In genomic region chr8:105966692-105967311, GRCm38 (mm10) we compare ENCODE assay signal across 8 mouse cellular contexts. TPM values are rescaled to one million over a fixed set of nuclear protein-coding genes. Genes with fewer than 3 reads are reported as not detected.
DNase-seq lines count a peak whose midpoint lies in the region; ATAC-seq and TF ChIP-seq lines count a peak whose summit lies in the region.

No protein-coding gene starts in this region.

- WGBS in kidney, embryonic 16.5 days = 6% methylated on average over 19 of the region's 19 CpGs
- WGBS in liver, embryonic 15.5 days (ENCODE audit: insufficient replicate concordance) = 5% methylated on average over 19 of the region's 19 CpGs
- 23% methylated on average over 19 of the region's 19 CpGs for WGBS in spleen, adult 2 months

- no peaks in the 10 kb centered on the region for H3K27me3 ChIP-seq in kidney, embryonic 16.5 days (ENCODE audit: insufficient read depth, low read length)
- no peaks in the 10 kb centered on the region for H3K27me3 ChIP-seq in liver, embryonic 15.5 days
- H3K27me3 ChIP-seq in spleen, adult 2 months (ENCODE audit: control insufficient read depth, insufficient read depth, low read length) = no peaks in the 10 kb centered on the region

- H3K36me3 ChIP-seq in kidney, embryonic 16.5 days (ENCODE audit: insufficient read depth, low read length) = no peaks in the 10 kb centered on the region
- no peaks in the 10 kb centered on the region for H3K36me3 ChIP-seq in liver, embryonic 15.5 days (replicated peaks)
- no peaks in the 10 kb centered on the region for H3K36me3 ChIP-seq in spleen, adult 2 months (ENCODE audit: control insufficient read depth, insufficient read depth, low read length)

- H3K4me3 ChIP-seq in kidney, embryonic 16.5 days (ENCODE audit: low read length) = peak overlapping the region; percentile 77
- peak overlapping the region; percentile 77 for H3K4me3 ChIP-seq in liver, embryonic 15.5 days (replicated peaks)
- H3K4me3 ChIP-seq in spleen, adult 2 months (ENCODE audit: extremely low read depth, insufficient read depth, insufficient read length) = peak overlapping the region; percentile 16

- TF ChIP-seq POLR2A in spleen, adult 2 months (IDR thresholded peaks at IDR 0.05; ENCODE audit: low read depth, low read length) = no peak

- peak overlapping the region; percentile 86; the same call in 1 of the 2 replicates for H3K9ac ChIP-seq in kidney, embryonic 16.5 days (replicated peaks; ENCODE audit: low read length)
- H3K9ac ChIP-seq in liver, embryonic 15.5 days = peak overlapping the region; percentile 75

- no peak for DNase-seq in kidney, postnatal 36 days
- peak; percentile 69 for DNase-seq in embryo, embryonic 10 days (ENCODE audit: low spot score)
- DNase-seq in heart, postnatal 10 days = peak; percentile 68 to 73
- no peak for DNase-seq in spleen, adult 2 months (ENCODE audit: low read depth in 1 of 2, low spot score in 2 of 2)
- no peak for DNase-seq in layer of hippocampus, adult 9-11 months
- DNase-seq in right cerebral cortex, postnatal 4 days = no peak

- peaks cover 32% of the 10 kb centered on the region for H3K4me1 ChIP-seq in kidney, embryonic 16.5 days (ENCODE audit: insufficient read depth, low read length)
- H3K4me1 ChIP-seq in liver, embryonic 15.5 days (replicated peaks) = peaks cover 68% of the 10 kb centered on the region
- peaks cover 6% of the 10 kb centered on the region; the same call in 1 of the 2 replicates for H3K4me1 ChIP-seq in spleen, adult 2 months (ENCODE audit: control insufficient read depth, insufficient read depth, insufficient read length)

- TF ChIP-seq CTCF in spleen, adult 2 months (IDR thresholded peaks at IDR 0.05; ENCODE audit: extremely low read depth, insufficient read depth, insufficient read length, insufficient replicate concordance) = no peak

- peak; percentile 44 for ATAC-seq in kidney, embryonic 16.5 days (ENCODE audit: low FRiP score, low TSS enrichment)
- ATAC-seq in liver, embryonic 15.5 days (ENCODE audit: insufficient read depth) = peak; percentile 71

- peak overlapping the region; percentile 70 for H3K4me2 ChIP-seq in kidney, embryonic 16.5 days (replicated peaks; ENCODE audit: low read depth, low read length)
- H3K4me2 ChIP-seq in liver, embryonic 15.5 days = peak overlapping the region; percentile 97

- intact Hi-C loops in heart, postnatal 10 days (cut with DNase I) = no loop called here

- no peaks in the 10 kb centered on the region for H3K9me3 ChIP-seq in kidney, embryonic 16.5 days (ENCODE audit: low read length)
- H3K9me3 ChIP-seq in liver, embryonic 15.5 days (replicated peaks) = no peaks in the 10 kb centered on the region

- H3K27ac ChIP-seq in kidney, embryonic 16.5 days (ENCODE audit: low read length) = peak overlapping the region; percentile 60; the same call in 1 of the 2 replicates
- H3K27ac ChIP-seq in liver, embryonic 15.5 days (replicated peaks) = peak overlapping the region; percentile 93
- no peak overlapping the region for H3K27ac ChIP-seq in spleen, adult 2 months (ENCODE audit: insufficient read depth, low read length)

RNA-seq across cellular contexts. Expression of gene Slc12a4, which starts 0.9 kb away (rescaled TPM):
- 36.1 and 36.2 TPM in 2 replicates for polyA plus RNA-seq in kidney, embryonic 16.5 days (2015; fragmentation: Nextera tagmentation; extraction: Ambion mirVana)
- total RNA-seq in heart, postnatal 10 days (2021) = 10 to 100 TPM; 59.1 to 70.0 TPM
- 10.6 and 11.9 TPM in 2 replicates for polyA plus RNA-seq in liver, embryonic 15.5 days (2015; fragmentation: Nextera tagmentation; extraction: Ambion mirVana)
- 25.1 and 29.5 TPM in 2 replicates for polyA plus RNA-seq in spleen, adult 2 months (2012; rRNA removed)

RNA-seq across cellular contexts. Expression of gene Dpep3, which starts 12.4 kb away (rescaled TPM):
- polyA plus RNA-seq in kidney, embryonic 16.5 days (2015; fragmentation: Nextera tagmentation; extraction: Ambion mirVana) = not detected in 2 replicates
- total RNA-seq in heart, postnatal 10 days (2021) = not detected
- polyA plus RNA-seq in liver, embryonic 15.5 days (2015; fragmentation: Nextera tagmentation; extraction: Ambion mirVana) = not detected in 2 replicates
- 0.20 and 0.48 TPM in 2 replicates for polyA plus RNA-seq in spleen, adult 2 months (2012; rRNA removed)

RNA-seq across cellular contexts. Expression of gene Lcat, which starts 23.6 kb away (rescaled TPM):
- 1.3 and 1.8 TPM in 2 replicates for polyA plus RNA-seq in kidney, embryonic 16.5 days (2015; fragmentation: Nextera tagmentation; extraction: Ambion mirVana)
- under 1 TPM; 0.64 to 0.77 TPM for total RNA-seq in heart, postnatal 10 days (2021)
- 70.8 and 85.2 TPM in 2 replicates for polyA plus RNA-seq in liver, embryonic 15.5 days (2015; fragmentation: Nextera tagmentation; extraction: Ambion mirVana)
- 2.7 and 3.1 TPM in 2 replicates for polyA plus RNA-seq in spleen, adult 2 months (2012; rRNA removed)

RNA-seq across cellular contexts. Expression of gene Dus2, which starts 24.3 kb away (rescaled TPM):
- 19.7 and 24.6 TPM in 2 replicates for polyA plus RNA-seq in kidney, embryonic 16.5 days (2015; fragmentation: Nextera tagmentation; extraction: Ambion mirVana)
- 1 to 10 TPM; 8.4 to 8.5 TPM for total RNA-seq in heart, postnatal 10 days (2021)
- 10.5 and 12.0 TPM in 2 replicates for polyA plus RNA-seq in liver, embryonic 15.5 days (2015; fragmentation: Nextera tagmentation; extraction: Ambion mirVana)
- 5.1 and 7.1 TPM in 2 replicates for polyA plus RNA-seq in spleen, adult 2 months (2012; rRNA removed)

RNA-seq across cellular contexts. Expression of gene Psmb10, which starts 28.6 kb away (rescaled TPM):
- 33.3 and 46.5 TPM in 2 replicates for polyA plus RNA-seq in kidney, embryonic 16.5 days (2015; fragmentation: Nextera tagmentation; extraction: Ambion mirVana)
- total RNA-seq in heart, postnatal 10 days (2021) = 10 to 100 TPM; 81.1 to 88.5 TPM
- 45.0 and 47.9 TPM in 2 replicates for polyA plus RNA-seq in liver, embryonic 15.5 days (2015; fragmentation: Nextera tagmentation; extraction: Ambion mirVana)
- 228 and 357 TPM in 2 replicates for polyA plus RNA-seq in spleen, adult 2 months (2012; rRNA removed)

Comparison
In these comparisons a context has a peak if more than half of its experiments do, and no peak if none do; other contexts are left out.
1. H3K4me3 ChIP-seq: peak in every context shown above with its lines; median percentile 77 in kidney, embryonic 16.5 days; 77 in liver, embryonic 15.5 days; 16 in spleen, adult 2 months.
2. DNase-seq: peak in embryo, embryonic 10 days (single experiment) and heart, postnatal 10 days (2 of 2); none in kidney, postnatal 36 days (0 of 2), spleen, adult 2 months (0 of 2), layer of hippocampus, adult 9-11 months (single experiment) and right cerebral cortex, postnatal 4 days (single experiment).
3. RNA of gene Lcat, which starts 23.6 kb away (polyA plus RNA-seq): 70.8 to 85.2 TPM in liver, embryonic 15.5 days; 2.7 to 3.1 TPM in spleen, adult 2 months and 1.3 to 1.8 TPM in kidney, embryonic 16.5 days; every median in the first group is over 10 times any median in the second.